Mouse (Mus musculus) thymus, postnatal 14 days (tissue): Measurements from ENCODE around the gene B4gat1.
"Not testable (repeated sequence)": the region's sequence is repeated elsewhere in the genome, so short reads cannot be mapped to it uniquely, and the experiment has no call there.

Experiments used
- DNase-seq: peaks from one replicate; pipeline ENCODE4 v3.0.0; 2021

The B4gat1 gene

GRCm38 (mm10) chr19:5038709-5039156, at the start of gene B4gat1, which contains the start of gene AC124502.3:
B4gat1 (plus strand) TSS chr19:5038826.
AC124502.3 (plus strand) TSS chr19:5038891.
- DNase-seq: peak; percentile 91

DNA sequence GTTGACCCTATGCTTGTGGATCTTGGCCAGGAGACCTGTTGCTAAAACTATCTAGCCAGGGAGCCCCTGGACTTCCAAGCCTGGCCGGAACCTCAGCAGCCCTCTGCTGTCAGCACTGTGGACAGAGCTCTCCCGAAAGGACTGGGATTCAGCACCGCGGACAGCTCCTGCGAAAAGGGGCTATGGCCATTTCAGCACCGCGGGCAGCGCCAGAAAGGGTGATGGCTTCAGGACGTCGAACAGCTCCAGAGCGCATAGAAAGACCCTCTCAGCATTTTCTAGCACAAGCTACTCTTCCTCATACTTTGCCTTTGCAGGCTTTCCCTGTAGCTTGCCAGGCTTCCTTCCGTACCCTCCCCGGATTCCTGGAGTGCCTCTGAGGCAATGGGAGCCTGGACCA, 49.6 kb upstream of the B4gat1 start:
- DNase-seq: peak; percentile 91

GRCm38 (mm10) chr19:4989434-4990255, 49.0 kb upstream of the B4gat1 start:
- DNase-seq: peak; percentile 5

DNA sequence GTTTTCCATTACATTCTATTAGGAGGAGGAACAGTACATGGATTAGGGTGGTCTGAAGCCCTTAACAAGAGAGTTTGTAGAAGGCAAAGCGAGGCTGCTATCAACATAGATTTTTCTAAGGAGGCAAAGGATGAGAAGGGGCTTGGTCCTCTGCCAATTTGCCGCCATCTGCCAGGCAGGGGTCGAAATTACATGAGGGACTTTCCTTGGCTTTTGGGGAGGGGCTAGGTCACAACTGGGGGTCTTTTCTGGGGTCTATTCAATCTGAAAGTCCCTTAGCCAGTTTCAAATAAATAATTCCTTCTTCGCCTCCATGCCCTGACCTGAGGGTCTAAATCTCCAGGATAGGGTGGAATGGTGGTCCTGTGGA, 48.4 kb upstream of the B4gat1 start, which contains the start of gene Npas4:
Gene Npas4 (minus strand): TSS at position 61 of the 370 bp plus-strand sequence.
- DNase-seq: no peak

- peak; percentile 4 for DNase-seq
Measured at GRCm38 (mm10) chr19:4990716-4991115, 47.9 kb upstream of the B4gat1 start.

- DNase-seq: no peak
Measured at GRCm38 (mm10) chr19:4992371-4992770, 46.3 kb upstream of the B4gat1 start.

- DNase-seq: peak; percentile 19
Measured at GRCm38 (mm10) chr19:4992904-4993303, 45.7 kb upstream of the B4gat1 start.

GRCm38 (mm10) chr19:4994043-4994442, 44.6 kb upstream of the B4gat1 start:
- DNase-seq: peak; percentile 14

DNA sequence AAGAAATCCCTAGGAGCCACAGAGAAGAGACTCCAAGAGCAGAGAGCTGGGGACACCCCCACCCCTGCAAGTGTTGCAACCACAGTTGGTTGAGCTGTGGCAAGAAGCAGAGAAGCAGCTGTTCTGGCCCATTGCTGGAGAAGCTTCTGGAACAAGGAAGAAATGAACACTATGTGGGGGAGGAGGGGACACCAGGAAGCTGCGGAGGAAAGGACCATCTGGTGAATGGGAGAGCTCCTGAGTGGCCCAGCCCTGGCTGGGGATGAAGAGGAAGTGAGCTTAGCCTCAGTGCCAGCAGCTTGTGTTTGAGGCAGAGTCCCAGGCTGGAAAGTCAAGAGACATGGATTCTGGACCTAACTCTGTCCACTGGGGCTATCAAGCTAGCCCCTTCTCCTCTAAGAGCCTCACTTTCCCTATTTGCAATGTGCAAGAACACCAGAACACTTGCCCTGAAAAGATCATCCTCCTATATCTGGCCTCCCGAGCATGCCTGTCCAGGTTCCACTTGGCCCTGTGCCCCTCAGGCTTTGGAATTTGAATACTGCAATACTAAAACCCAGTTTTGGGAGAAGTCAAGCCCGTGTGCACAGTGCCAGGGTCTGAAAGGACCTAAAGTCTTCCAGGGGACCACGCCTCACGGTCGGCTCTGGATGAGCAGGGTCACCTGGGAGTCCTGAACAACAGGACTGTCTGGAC, 39.0 kb upstream of the B4gat1 start:
- DNase-seq: no peak

DNA sequence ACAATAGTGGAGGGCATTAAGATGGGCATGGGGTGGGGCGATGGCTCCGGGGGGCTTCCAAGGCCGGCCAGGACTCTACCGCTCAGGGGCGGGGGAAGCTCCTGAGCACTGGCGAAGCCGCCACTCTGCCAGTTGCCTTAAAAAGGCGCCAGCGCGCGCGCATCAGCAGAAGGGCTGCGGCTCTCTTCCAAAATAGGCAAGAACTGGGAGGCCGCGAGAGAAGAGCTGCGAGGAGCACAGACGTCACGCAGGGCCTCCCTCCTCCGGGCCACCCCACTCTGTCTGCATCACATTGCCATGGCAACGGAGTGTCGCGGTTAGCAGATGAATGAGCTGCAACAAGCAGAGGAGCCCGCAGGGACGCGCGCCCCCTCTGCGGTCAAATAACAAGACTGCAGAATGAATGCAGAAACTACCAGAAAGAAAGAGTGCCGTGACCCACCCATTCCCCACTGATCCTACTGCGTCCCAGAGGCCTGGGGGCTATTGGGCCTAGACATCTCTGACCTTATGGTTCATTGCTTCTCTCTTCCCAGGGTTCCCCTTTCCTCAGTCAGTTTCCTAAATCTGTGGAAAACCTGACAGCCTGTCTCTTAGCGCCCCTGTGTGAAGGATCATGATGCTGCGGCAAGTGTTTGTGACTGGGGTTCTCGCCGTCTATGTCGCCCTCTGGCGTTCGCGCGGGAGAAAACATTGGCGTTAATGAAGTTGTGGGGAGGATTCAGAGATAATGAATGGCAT, 36.8 kb upstream of the B4gat1 start:
- peak; percentile 89 for DNase-seq

- DNase-seq: not testable (repeated sequence)
Measured at GRCm38 (mm10) chr19:5003644-5004043, 35.0 kb upstream of the B4gat1 start.

DNA sequence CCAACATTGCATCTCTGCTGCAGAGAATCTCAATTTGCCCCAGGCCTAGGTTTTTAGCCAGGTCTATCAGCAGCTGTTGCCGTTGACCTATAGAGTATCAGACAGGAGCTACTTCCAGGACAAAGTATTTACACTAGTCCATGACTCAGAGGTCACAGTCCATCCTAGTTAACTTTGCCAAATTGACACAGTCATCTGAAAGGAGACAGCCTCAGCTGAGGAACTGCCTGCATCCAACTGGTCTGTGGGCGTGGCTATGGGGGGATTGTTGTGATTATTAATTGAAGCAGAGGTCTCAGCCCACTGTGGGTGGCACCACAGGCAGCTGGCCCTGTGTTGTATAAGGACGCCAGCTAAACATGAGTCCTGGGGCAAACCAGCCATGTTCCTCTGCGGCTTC, 33.7 kb upstream of the B4gat1 start:
- no peak for DNase-seq

DNA sequence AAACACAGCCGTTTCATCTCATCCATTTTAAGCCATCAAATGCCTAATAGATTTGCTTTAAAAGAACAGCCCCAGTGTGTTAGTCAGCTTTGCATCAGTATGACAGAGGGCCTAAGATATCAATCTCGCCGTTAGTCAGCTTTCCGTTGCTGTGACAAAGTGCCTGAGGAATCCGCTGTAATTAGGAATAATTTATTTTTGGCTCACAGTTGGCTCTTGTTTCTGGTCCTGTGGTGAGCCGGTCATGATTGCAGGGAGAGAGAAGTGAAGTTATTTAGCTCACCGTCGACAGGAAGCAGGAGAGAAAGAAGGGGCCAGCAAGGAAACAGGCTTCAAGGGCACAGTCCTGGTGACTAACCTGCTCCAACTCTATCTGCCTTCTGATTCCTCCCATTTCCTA, 25.5 kb upstream of the B4gat1 start:
- DNase-seq: no peak

DNA sequence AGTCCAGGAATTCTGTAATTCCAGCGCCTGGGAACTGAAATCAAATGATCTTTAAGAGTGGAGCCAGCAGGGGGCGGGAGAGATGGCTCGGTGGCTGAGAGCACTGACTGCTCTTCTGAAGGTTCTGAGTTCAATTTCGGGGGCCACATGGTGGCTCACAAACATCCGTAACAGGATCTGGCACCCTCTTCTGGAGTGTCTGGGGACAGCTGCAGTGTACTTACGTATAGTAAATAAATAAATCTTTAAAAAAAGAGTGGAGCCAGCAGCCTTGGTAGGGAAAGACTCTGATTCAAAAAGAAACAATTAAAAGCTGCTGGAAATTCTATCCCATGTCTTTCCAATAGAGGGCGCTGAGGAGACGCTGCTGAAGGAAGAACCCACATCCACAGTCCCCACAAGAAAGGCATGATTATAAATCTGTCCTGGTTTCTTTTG, 23.6 kb upstream of the B4gat1 start:
- DNase-seq: peak; percentile 32

- DNase-seq: no peak
Measured at GRCm38 (mm10) chr19:5016221-5016742, 22.3 kb upstream of the B4gat1 start.

DNA sequence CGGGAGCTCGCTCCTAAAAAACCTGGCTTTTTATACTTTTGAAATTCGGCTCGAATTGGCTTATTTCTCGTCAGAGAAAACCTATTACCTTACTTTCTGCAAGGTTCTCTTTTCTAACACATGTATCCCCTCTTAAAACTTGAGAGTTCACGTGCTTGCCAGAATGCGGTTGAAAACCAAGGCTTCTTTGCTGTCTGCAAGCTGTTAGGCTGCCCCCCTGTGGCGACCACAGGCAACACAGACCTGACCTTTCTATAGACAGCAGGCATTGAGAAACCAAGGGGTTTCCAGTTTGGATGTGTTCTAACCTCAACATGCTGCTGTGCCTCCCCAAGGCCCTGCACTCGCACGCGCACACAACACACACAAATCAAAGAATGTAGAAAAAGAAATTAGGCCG, 21.8 kb upstream of the B4gat1 start:
- DNase-seq: peak; percentile 81

DNA sequence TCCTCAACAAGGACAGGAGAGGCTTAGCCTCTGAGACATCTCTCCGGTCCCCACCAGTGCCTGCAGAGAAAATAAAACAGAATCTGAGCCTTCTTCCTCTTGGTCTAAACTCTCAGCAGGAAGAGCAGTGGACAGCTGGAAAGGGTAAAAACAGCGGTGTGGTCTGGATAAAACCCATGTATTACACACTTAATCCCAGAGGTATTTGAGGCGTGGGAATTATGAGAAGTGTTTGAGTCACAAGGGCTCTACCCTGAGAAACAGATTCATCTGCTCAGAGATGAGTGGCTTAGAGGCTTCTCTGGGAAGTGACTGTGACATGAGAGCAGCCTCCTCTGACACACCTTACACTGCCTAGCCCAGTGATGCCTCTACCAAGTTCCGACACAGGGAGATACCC, 21.0 kb upstream of the B4gat1 start:
- no peak for DNase-seq

- DNase-seq: no peak
Measured at GRCm38 (mm10) chr19:5018191-5018590, 20.4 kb upstream of the B4gat1 start.

- DNase-seq: no peak
Measured at GRCm38 (mm10) chr19:5021416-5021815, 17.2 kb upstream of the B4gat1 start.

GRCm38 (mm10) chr19:5023621-5024479, 14.8 kb upstream of the B4gat1 start, which contains the start of gene Slc29a2:
Slc29a2 (plus strand) TSS chr19:5023860.
- peak; percentile 88 for DNase-seq

DNA sequence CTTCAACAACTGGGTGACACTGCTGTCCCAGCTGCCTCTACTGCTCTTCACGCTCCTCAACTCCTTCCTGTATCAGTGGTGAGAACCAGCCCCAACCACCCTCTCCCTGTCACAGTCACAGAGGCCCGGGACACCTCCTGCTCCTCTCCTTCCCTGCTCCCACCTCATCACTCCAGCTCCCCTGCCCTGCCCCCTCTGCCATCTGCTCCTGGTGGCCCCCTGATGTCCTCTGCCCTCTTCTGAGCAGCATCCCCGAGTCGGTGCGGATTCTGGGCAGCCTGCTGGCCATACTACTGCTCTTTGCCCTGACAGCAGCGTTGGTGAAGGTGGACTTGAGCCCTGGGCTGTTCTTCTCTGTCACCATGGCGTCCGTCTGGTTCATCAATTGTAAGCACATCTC, 12.5 kb upstream of the B4gat1 start:
- no peak for DNase-seq

DNA sequence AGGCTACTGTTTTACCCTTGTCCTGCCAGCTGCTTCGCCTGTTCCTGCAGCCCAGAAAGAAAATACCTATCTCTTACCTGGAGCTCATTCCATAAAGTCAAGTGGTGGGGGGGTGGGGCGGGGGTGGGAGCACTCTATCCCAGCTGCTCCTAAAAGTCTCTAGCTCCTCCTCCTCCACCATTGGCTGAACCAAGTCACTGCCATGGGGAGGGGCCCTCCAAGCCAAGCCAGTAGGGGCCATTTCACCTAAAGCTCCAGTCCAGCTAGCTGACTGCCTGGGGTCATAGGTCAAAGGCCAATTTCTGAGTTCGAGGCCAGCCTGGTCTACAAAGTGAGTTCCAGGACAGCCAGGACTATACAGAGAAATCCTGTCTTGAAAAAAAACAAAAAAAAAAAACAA, 5.9 kb upstream of the B4gat1 start:
- DNase-seq: no peak
